ENCODE assay signal across 8 mouse cellular contexts in the genomic region with DNA sequence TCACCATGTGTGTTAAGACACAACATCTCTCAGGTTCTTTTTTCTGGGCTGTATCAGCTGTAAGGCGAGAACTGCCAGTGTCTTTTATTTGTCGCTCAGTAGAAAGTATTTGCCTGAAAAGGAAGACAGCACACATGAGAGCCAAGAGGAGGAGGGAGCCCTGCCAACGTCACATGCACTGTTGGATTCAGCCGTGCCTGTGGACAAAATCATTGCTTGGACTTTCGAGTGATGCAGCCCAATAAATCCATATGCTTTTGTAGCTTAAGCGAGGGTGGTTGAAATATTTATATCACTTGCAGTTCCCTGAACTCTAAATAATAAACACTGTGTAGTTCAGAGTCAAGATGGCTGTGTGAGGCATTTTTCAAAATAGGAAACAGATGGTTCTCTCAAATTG.
A peak's percentile ranks its signal among the peaks of the same experiment; 100 is the strongest.
DNase-seq lines count a peak whose midpoint lies in the region; ATAC-seq and TF ChIP-seq lines count a peak whose summit lies in the region.
"Had no signal": no experiment of that assay in that cellular context is flagged by ENCODE, and none has a peak within 500 bp of the region (broad histone marks: within the 10 kb centered on the region; RNA-seq: fewer than 3 reads in every experiment).

No protein-coding gene starts in this region.

- H3K27me3 ChIP-seq in embryonic facial prominence, embryonic 11.5 days (ENCODE audit: control insufficient read depth, insufficient read depth, low read length), result no peaks in the 10 kb centered on the region

- DNase-seq in lung, postnatal 10 days, result peak; percentile 7
- DNase-seq in lung, adult 2 months, result no peak
- peak; percentile 47 for DNase-seq in embryonic facial prominence, embryonic 11.5 days (ENCODE audit: low spot score)
- peak; percentile 19 to 24 for DNase-seq in heart, postnatal 36 days
- peak; percentile 67 to 72 for DNase-seq in right cerebral cortex, adult 2 months (ENCODE audit: low spot score in 2 of 2)
- DNase-seq in thymus, postnatal 14 days, result no peak
- no peak for DNase-seq in adrenal gland, postnatal 14 days

- no peak overlapping the region for H3K9ac ChIP-seq in embryonic facial prominence, embryonic 11.5 days (replicated peaks; ENCODE audit: low read length)

- no peaks in the 10 kb centered on the region for H3K9me3 ChIP-seq in embryonic facial prominence, embryonic 11.5 days (replicated peaks; ENCODE audit: control insufficient read depth, low read length)

- H3K4me1 ChIP-seq in lung, adult 2 months (ENCODE audit: control insufficient read depth, insufficient read depth, low read length), result no peaks in the 10 kb centered on the region
- no peaks in the 10 kb centered on the region for H3K4me1 ChIP-seq in embryonic facial prominence, embryonic 11.5 days (ENCODE audit: control insufficient read depth, insufficient read depth, low read length)

- intact Hi-C loops in heart, postnatal 36 days (cut with DNase I), result no loop called here

- H3K27ac ChIP-seq in embryonic facial prominence, embryonic 11.5 days (replicated peaks; ENCODE audit: low read depth, low read length), result no peak overlapping the region

- no peaks in the 10 kb centered on the region for H3K36me3 ChIP-seq in embryonic facial prominence, embryonic 11.5 days (replicated peaks; ENCODE audit: control insufficient read depth, insufficient read depth, low read depth, low read length)

- no peak for TF ChIP-seq POLR2A in lung, adult 2 months (IDR thresholded peaks at IDR 0.05; ENCODE audit: borderline replicate concordance, extremely low read depth, low read depth, low read length)

- TF ChIP-seq CTCF in lung, adult 2 months (IDR thresholded peaks at IDR 0.05; ENCODE audit: insufficient read depth, low read length), result no peak

- no peak overlapping the region for H3K4me3 ChIP-seq in lung, adult 2 months (replicated peaks; ENCODE audit: extremely low read depth, low read depth, low read length)
- H3K4me3 ChIP-seq in embryonic facial prominence, embryonic 11.5 days (ENCODE audit: low read depth, low read length), result no peak overlapping the region
- H3K4me3 ChIP-seq: myocyte had no signal

- WGBS in lung, adult 2 months, result 51% methylated on average over 6 of the region's 6 CpGs
- WGBS in embryonic facial prominence, embryonic 11.5 days, result 44% methylated on average over 6 of the region's 6 CpGs

- H3K4me2 ChIP-seq in embryonic facial prominence, embryonic 11.5 days (ENCODE audit: low read depth, low read length), result no peak overlapping the region

- ATAC-seq in embryonic facial prominence, embryonic 11.5 days (replicated peaks; ENCODE audit: insufficient number of reproducible peaks, low FRiP score, low TSS enrichment, low read depth), result no peak

Comparison
In these comparisons a context has a peak if more than half of its experiments do, and no peak if none do; other contexts are left out.
1. DNase-seq: peak in lung, postnatal 10 days (single experiment), embryonic facial prominence, embryonic 11.5 days (single experiment), heart, postnatal 36 days (2 of 2) and right cerebral cortex, adult 2 months (2 of 2); none in lung, adult 2 months (single experiment), thymus, postnatal 14 days (single experiment) and adrenal gland, postnatal 14 days (single experiment).